Mouse (Mus musculus): ENCODE data around the gene Creb5. TPM values are rescaled to one million over a fixed set of nuclear protein-coding genes. Genes with fewer than 3 reads are reported as not detected.

Gene Creb5
- polyA plus RNA-seq, 1 experiment from 2014 or later, result 4.2 TPM

- peaks cover 73% of the 10 kb centered on the region for H3K27me3 ChIP-seq (ENCODE audit: control insufficient read depth, insufficient read depth, low read length)
- H3K27ac ChIP-seq, result no peak overlapping the region
- no peaks in the 10 kb centered on the region for H3K36me3 ChIP-seq (replicated peaks; ENCODE audit: control insufficient read depth, insufficient read depth)
- peaks cover 16% of the 10 kb centered on the region; the same call in 1 of the 2 replicates for H3K4me1 ChIP-seq (replicated peaks; ENCODE audit: control insufficient read depth, insufficient read depth, low read length)
- H3K4me2 ChIP-seq (replicated peaks), result peak overlapping the region; percentile 92
- WGBS, result under 1% methylated on average over 57 of the region's 63 CpGs
- no peaks in the 10 kb centered on the region for H3K9me3 ChIP-seq (ENCODE audit: control insufficient read depth, low read length)
- no peak for DNase-seq (ENCODE audit: low spot score)
- H3K9ac ChIP-seq, result peak overlapping the region; percentile 47
- peak overlapping the region; percentile 41 for H3K4me3 ChIP-seq (replicated peaks; ENCODE audit: low read length)
- peak; percentile 54; the same call in 1 of the 2 replicates for ATAC-seq (ENCODE audit: low FRiP score)
These were observed 702 bp downstream of the Creb5 start for GRCm38 (mm10) chr6:53287562-53288381.

GRCm38 (mm10) chr6:53288584-53289558 is 1.8 kb downstream of the Creb5 start:
- 2% methylated on average over 24 of the region's 24 CpGs for WGBS
- DNase-seq (ENCODE audit: low spot score) (no peak), ATAC-seq (ENCODE audit: low FRiP score) (no peak)
- peaks cover 16% of the 10 kb centered on the region; the same call in 1 of the 2 replicates for H3K4me1 ChIP-seq (replicated peaks; ENCODE audit: control insufficient read depth, insufficient read depth, low read length)
- H3K36me3 ChIP-seq (replicated peaks; ENCODE audit: control insufficient read depth, insufficient read depth), result no peaks in the 10 kb centered on the region
- no peak overlapping the region for H3K27ac ChIP-seq
- H3K4me3 ChIP-seq (replicated peaks; ENCODE audit: low read length), result peak overlapping the region; percentile 41
- H3K27me3 ChIP-seq (ENCODE audit: control insufficient read depth, insufficient read depth, low read length), result peaks cover 73% of the 10 kb centered on the region
- H3K9me3 ChIP-seq (ENCODE audit: control insufficient read depth, low read length), result no peaks in the 10 kb centered on the region
- H3K4me2 ChIP-seq (replicated peaks), result peak overlapping the region; percentile 92
- no peak overlapping the region for H3K9ac ChIP-seq

- Histone ChIP-seq H3K4me2 (replicated peaks) (no peak overlapping the region), H3K27me3 (ENCODE audit: control insufficient read depth, insufficient read depth, low read length) (peaks cover 67% of the 10 kb centered on the region)
- ATAC-seq (ENCODE audit: low FRiP score), result no peak
These were observed 2.6 kb downstream of the Creb5 start for GRCm38 (mm10) chr6:53289659-53290058.

GRCm38 (mm10) chr6:53290215-53290990 is 3.3 kb downstream of the Creb5 start:
- peaks cover 16% of the 10 kb centered on the region; the same call in 1 of the 2 replicates for H3K4me1 ChIP-seq (replicated peaks; ENCODE audit: control insufficient read depth, insufficient read depth, low read length)
- ATAC-seq (ENCODE audit: low FRiP score) (no peak), DNase-seq (ENCODE audit: low spot score) (no peak)
- H3K4me3 ChIP-seq (replicated peaks; ENCODE audit: low read length), result no peak overlapping the region
- H3K27me3 ChIP-seq (ENCODE audit: control insufficient read depth, insufficient read depth, low read length), result peaks cover 59% of the 10 kb centered on the region
- 42% methylated on average over 8 of the region's 8 CpGs for WGBS
- H3K4me2 ChIP-seq (replicated peaks), result no peak overlapping the region
- H3K9me3 ChIP-seq (ENCODE audit: control insufficient read depth, low read length), result no peaks in the 10 kb centered on the region
- H3K9ac ChIP-seq, result no peak overlapping the region
- H3K27ac ChIP-seq, result no peak overlapping the region
- no peaks in the 10 kb centered on the region for H3K36me3 ChIP-seq (replicated peaks; ENCODE audit: control insufficient read depth, insufficient read depth)

More at GRCm38 (mm10) chr6:53289659-53290058, 2.6 kb downstream of the Creb5 start:
- DNase-seq (ENCODE audit: low spot score), result no peak
- Histone ChIP-seq H3K9me3 (ENCODE audit: control insufficient read depth, low read length) (no peaks in the 10 kb centered on the region), H3K4me3 (replicated peaks; ENCODE audit: low read length) (no peak overlapping the region), H3K36me3 (replicated peaks; ENCODE audit: control insufficient read depth, insufficient read depth) (no peaks in the 10 kb centered on the region), H3K9ac (no peak overlapping the region), H3K4me1 (replicated peaks; ENCODE audit: control insufficient read depth, insufficient read depth, low read length) (peaks cover 16% of the 10 kb centered on the region; the same call in 1 of the 2 replicates), H3K27ac (no peak overlapping the region)
- 17% methylated on average over 5 of the region's 5 CpGs for WGBS

- no peak for ATAC-seq (ENCODE audit: low FRiP score)
- WGBS, result 78% methylated on average over 1 of the region's 1 CpGs
- peaks cover 4% of the 10 kb centered on the region; the same call in 1 of the 2 replicates for H3K4me1 ChIP-seq (replicated peaks; ENCODE audit: control insufficient read depth, insufficient read depth, low read length)
These were observed 5.9 kb downstream of the Creb5 start for GRCm38 (mm10) chr6:53292931-53293330.

GRCm38 (mm10) chr6:53297851-53298250 is 10.8 kb downstream of the Creb5 start:
- no peak for ATAC-seq (ENCODE audit: low FRiP score)
- Histone ChIP-seq H3K4me1 (replicated peaks; ENCODE audit: control insufficient read depth, insufficient read depth, low read length) (no peaks in the 10 kb centered on the region), H3K36me3 (replicated peaks; ENCODE audit: control insufficient read depth, insufficient read depth) (no peaks in the 10 kb centered on the region), H3K27me3 (ENCODE audit: control insufficient read depth, insufficient read depth, low read length) (no peaks in the 10 kb centered on the region), H3K4me3 (replicated peaks; ENCODE audit: low read length) (no peak overlapping the region), H3K4me2 (replicated peaks) (no peak overlapping the region), H3K27ac (no peak overlapping the region), H3K9me3 (ENCODE audit: control insufficient read depth, low read length) (no peaks in the 10 kb centered on the region), H3K9ac (no peak overlapping the region)
- DNase-seq (ENCODE audit: low spot score), result no peak
- 74% methylated on average over 5 of the region's 5 CpGs for WGBS

More at GRCm38 (mm10) chr6:53292931-53293330, 5.9 kb downstream of the Creb5 start:
- Histone ChIP-seq H3K4me2 (replicated peaks) (no peak overlapping the region), H3K27me3 (ENCODE audit: control insufficient read depth, insufficient read depth, low read length) (peaks cover 34% of the 10 kb centered on the region), H3K9ac (no peak overlapping the region), H3K4me3 (replicated peaks; ENCODE audit: low read length) (no peak overlapping the region), H3K36me3 (replicated peaks; ENCODE audit: control insufficient read depth, insufficient read depth) (no peaks in the 10 kb centered on the region), H3K27ac (no peak overlapping the region), H3K9me3 (ENCODE audit: control insufficient read depth, low read length) (no peaks in the 10 kb centered on the region)
- DNase-seq (ENCODE audit: low spot score), result no peak

- WGBS, result 68% methylated on average over 2 of the region's 2 CpGs
- no peak for ATAC-seq (ENCODE audit: low FRiP score)
These were observed 17.1 kb downstream of the Creb5 start for GRCm38 (mm10) chr6:53304201-53304600.

GRCm38 (mm10) chr6:53306156-53306555 is 19.1 kb downstream of the Creb5 start:
- Histone ChIP-seq H3K4me1 (replicated peaks; ENCODE audit: control insufficient read depth, insufficient read depth, low read length) (no peaks in the 10 kb centered on the region), H3K9ac (no peak overlapping the region), H3K27ac (no peak overlapping the region), H3K4me2 (replicated peaks) (no peak overlapping the region), H3K4me3 (replicated peaks; ENCODE audit: low read length) (no peak overlapping the region), H3K36me3 (replicated peaks; ENCODE audit: control insufficient read depth, insufficient read depth) (no peaks in the 10 kb centered on the region), H3K9me3 (ENCODE audit: control insufficient read depth, low read length) (no peaks in the 10 kb centered on the region), H3K27me3 (ENCODE audit: control insufficient read depth, insufficient read depth, low read length) (no peaks in the 10 kb centered on the region)
- DNase-seq (ENCODE audit: low spot score) (no peak), ATAC-seq (ENCODE audit: low FRiP score) (no peak)
- 94% methylated on average over 4 of the region's 4 CpGs for WGBS

More at GRCm38 (mm10) chr6:53304201-53304600, 17.1 kb downstream of the Creb5 start:
- Histone ChIP-seq H3K36me3 (replicated peaks; ENCODE audit: control insufficient read depth, insufficient read depth) (no peaks in the 10 kb centered on the region), H3K4me1 (replicated peaks; ENCODE audit: control insufficient read depth, insufficient read depth, low read length) (no peaks in the 10 kb centered on the region), H3K27me3 (ENCODE audit: control insufficient read depth, insufficient read depth, low read length) (no peaks in the 10 kb centered on the region), H3K9ac (no peak overlapping the region), H3K4me2 (replicated peaks) (no peak overlapping the region), H3K4me3 (replicated peaks; ENCODE audit: low read length) (no peak overlapping the region), H3K27ac (no peak overlapping the region), H3K9me3 (ENCODE audit: control insufficient read depth, low read length) (no peaks in the 10 kb centered on the region)
- DNase-seq (ENCODE audit: low spot score), result no peak

All from hindbrain, embryonic 14.5 days (tissue).